Mouse (Mus musculus): Measurements from ENCODE around the gene Mst1. TPM values are rescaled to one million over a fixed set of nuclear protein-coding genes. Genes with fewer than 3 reads are reported as not detected.

Gene Mst1
- polyA plus RNA-seq, 1 experiment, result 6.2 TPM

DNA sequence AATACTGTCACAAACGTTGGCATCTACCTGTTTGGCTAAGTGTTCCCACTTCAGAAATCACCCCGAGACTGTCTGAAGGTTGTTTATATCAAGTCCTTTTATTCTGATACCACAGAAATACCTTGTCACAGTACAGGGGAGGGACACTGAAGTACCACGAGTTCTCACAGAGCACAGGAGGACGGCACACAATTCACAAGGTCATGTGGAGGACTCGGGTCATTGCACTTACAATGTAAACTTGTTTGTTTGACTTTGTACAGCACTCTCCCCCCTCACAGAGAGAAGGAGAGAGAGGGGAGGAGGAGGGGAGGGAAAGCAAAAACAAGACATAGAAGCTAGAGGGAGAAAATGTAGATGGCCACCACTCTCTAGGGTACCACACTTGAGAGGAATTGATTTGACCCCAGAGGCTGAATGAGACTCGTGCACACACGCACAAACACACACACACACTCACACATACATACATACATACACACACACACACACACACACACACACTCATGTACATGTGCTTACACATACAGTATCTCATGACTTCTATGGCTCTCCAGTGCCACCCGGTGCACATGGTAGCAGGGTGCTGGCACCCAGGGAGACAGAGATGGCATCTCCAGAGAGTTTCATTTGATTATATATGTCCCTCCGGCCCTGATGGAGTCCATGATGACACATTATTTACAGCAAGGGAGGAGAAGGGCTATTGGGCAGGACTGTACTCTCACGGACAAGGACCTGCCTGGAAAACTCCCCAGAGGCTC lies 15.9 kb downstream of the Mst1 start:
- DNase-seq (ENCODE audit: low spot score), result no peak

DNA sequence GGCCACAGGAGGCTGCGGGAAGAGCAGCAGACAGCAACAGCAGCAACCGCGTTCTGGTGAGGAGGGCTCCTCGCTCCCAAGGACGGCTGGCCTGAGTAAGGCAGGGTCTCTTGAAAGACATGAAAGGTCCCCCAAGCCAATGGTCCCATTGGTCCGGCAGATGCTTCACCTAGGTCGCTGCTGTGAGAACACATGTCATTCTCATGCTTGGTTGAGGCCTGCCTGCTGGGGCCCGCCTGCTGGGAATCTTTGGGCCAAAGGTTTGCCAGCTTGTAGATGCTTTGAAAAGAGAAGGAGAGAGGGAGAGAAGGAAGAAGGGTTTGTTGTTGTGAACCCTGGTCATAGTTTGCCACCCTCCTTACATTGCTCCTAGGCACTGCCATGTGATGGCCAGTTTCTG lies 19.4 kb downstream of the Mst1 start:
- no peak for DNase-seq (ENCODE audit: low spot score)

DNA sequence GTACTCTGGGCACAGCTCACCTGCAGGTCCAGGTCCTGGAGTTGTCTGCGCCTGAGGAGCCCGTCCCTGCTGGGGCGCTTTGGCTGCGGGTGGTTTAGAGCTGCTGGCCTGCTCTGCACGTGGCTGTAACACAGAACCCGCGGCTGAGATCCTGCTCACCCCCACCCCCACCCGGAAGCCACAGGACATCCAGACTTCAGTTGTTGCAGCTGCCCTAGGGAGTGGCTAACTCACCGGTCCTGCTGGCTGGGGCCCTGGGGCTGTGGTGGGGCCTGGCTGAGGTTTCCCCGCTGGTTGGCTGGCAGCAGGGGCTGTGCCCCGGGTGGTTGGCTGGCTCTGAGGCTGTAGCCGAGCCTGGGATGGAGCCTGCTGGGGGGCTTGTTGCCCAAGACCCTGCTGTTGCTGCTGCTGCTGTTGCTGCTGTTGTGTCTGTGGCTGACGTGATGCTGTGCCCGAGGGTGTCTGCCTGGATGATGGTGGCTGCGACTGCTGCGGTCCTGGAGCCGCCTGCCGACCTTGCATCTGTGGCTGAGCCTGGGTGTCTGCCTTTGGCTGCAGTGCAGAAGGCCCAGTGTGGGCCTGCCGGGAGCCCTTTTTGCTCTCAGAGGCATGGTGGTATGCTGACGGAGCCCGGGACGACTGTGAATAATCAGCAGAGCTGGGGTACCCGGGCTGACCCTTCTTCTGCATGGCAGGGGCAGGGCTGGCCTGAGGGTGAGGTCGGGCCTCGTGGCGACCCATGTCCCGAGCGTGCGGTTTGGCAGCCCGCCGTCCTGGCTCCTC lies 24.7 kb downstream of the Mst1 start:
- no peak for DNase-seq (ENCODE audit: low spot score)

DNA sequence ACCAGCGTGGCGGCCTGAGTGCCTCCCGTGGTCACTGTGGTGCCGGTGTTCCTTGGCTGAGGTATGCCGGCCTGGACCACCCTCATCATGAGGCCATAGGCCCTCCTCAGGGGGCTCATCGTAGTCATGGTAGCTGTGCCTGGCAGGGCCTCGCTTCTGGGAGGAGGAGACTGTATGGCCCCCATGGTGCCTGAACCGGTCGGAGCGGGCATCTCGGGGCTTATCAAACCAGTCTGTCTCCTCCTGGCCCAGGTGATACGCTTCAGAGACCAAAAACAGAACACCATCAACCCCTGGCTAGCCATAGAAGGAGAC lies 25.3 kb downstream of the Mst1 start:
- DNase-seq (ENCODE audit: low spot score), result no peak

DNA sequence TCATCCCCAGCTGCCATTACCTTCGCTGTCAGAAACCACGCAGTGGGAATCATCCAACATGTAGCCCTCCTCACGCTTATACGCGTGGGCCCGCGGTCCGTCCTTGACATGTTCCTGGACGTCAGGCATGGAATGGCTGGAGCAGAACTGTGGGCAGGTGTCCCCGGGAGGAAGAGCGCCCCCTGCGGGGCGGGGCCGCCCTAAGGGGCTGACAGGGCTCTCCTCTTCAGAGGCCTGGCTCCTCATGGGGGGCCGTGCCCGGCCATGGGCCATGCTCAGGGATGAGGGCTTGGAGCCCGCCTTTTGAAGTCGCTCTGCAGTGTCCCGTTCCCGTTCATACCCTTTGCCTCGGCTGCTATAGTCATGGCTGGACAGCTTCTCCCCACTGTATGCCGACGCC lies 25.9 kb downstream of the Mst1 start:
- DNase-seq (ENCODE audit: low spot score), result no peak

DNA sequence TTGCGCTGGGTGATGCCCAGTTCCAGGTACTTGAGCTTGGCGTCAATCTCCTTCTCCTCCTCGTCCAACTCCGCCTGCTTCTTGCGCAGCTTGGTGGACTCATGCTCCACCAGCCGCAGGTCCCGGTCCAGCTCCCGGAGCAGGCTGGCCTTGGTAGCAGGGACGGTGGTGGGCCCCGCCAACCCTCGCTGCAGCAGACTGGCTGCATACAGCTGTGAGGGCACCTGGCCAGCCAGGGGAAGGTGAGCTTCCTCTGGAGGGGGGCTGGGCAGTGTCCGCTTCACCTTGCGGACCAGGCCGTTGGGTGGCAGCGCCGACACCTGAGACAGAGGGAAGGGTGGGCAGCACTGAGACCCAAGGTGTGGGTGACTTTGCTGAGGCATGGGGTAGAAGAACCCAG lies 27.6 kb downstream of the Mst1 start:
- DNase-seq (ENCODE audit: low spot score), result no peak

DNA sequence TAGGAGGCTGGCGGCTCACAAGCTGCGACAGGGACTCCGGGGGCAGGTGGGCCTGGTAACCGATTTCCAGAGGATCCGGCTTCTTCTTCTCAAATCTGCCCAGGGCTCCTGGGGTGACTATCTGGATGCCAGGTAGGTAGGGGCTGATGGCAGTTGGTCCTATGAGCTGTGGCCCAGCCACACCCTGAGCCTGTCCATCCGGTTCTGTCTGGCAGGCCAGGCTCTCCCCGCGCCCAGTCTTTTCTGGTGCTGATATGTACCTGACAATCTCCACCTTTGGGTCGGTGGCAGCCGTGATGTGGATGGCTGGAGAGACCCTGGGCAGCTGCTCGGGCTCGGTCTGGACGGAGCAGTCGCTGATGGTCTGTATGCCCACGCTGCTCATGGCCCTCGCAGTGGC lies 29.9 kb downstream of the Mst1 start:
- no peak for DNase-seq (ENCODE audit: low spot score)

DNA sequence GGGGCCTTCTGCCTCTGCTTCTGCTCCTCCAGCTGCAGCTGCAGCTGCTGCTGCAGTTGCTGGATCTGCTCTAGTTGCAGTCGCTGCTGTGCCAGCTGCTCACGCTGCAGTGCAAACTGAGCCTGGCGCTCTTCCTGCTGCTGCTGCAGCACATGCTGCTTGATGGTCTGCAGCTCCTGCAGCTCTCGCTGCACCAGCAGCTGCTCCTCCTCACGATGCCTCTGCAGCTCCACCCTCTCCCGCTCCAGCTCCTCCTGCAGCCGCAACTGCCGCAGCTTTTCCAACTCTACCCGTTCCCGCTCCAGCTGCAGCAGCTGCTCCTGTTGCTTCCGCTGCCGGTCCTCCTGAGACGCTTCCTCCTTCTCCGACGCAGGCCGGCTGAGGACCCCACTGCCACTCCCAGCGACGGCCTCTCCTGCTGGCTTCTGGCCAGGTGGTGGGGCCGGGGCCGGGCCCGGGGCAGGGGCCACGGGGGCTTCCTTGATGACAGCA lies 30.9 kb downstream of the Mst1 start:
- no peak for DNase-seq (ENCODE audit: low spot score)

DNA sequence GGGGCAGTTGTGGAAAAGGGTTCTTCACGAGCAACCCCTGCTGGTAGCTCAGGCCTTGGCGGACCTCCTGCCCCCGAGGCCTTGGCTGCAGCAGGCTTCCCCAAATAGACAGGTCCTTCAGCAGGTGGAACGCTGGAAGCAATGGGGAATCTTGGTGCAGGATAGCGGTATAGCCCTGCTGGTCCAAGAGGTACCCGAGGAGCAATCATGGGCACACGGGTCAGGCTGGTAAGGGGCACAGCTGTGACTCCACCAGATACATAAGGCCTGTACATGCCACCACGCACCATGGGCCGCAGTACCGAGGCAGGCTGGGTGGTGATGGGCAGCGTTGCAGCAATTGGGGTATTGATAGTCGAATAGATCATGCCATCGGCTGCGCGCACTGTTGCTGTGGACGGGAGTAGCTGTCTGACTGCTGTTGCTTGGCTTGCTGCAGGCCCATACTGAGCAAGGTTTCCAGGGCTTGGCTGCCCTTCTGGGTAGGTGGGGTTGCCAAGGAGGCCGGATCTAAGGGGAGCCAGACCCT lies 31.4 kb downstream of the Mst1 start:
- DNase-seq (ENCODE audit: low spot score), result no peak

DNA sequence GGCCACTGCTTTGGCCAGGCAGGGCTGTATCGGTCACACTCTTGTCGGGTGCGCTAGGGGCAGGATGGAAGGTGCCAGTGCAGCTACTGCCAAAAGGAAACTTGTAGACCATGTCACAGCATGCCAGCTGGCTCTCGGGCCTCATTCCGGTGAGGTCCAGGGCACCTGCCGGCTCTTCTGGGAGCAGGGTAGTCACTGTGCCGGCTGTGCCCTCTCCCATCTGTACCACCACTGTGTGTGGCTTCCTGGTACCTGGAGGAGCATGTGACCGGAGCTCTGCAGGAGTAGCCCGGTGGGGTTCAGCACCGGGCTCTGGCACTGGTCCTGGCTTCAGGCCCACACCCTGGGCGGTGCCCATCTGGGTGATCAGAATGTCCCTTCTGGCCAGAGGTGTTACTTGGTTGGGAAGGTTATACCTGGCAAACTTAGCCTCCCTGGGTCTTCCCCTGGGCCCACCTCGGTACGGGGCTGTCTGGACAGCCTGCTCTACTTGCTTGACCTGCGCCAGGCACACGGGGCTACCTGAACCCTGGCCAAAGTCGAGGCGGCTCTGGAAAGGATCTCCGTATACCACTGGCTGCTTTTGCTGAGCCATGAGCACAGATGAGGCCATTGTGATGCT lies 32.6 kb downstream of the Mst1 start:
- no peak for DNase-seq (ENCODE audit: low spot score)

DNA sequence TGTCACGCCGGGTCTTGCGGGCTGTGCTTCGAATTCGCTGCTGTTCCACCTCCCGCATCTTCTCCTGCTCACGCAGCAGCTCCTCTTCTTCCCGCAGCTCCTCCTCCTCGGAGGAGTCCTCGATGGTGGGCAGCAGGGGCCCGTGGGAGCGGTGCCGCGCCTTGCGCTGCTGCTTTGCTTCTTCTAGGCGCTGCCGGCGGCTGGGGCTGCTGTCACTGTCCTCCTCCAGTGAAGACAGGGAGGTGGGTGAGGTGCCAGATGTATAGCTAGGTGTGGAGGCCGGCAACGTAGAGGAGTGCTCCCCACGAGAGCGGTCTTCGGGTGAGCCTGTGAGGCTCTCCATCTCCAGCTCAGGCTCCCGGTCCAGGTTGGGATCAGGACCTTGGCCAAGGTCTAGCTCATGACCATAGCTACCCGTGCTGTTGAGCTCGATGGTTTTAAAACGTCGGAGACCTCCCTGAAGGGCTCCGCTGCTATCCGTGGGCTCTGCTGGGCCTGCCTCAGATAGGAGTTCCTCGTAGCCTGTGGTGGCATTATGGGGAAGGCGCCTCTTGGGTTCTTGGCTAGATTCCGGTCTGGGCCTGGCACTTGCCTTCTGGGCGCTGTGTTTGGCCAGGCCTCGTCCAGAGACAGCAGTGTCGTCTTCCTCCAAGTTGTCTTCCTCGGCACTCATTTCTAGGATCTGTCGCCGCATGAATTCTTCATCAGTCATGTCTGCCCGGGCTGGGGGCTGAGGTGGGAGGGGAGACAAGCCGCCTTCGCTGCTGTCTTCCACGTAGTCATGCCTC lies 35.2 kb downstream of the Mst1 start:
- DNase-seq (ENCODE audit: low spot score), result no peak

DNA sequence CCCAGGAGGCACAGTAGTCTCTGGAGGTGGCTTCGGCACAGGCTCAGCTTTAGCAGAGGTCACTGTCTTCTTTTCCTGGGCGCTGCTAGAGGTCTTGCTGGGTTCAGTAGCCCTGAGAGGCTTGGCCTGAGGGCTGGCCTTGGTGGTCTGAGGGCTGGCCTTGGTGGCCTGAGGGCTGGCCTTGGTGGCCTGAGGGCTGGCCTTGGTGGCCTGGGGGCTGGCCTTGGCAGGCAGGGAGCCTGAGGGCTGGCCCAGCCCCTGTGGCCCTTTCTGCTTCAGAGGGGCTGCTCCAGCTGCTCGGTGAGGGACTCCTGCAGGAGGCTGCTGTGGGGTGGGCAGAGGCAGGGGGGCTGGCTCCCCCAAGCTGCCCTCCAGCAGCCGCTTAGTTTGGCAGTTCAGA lies 36.9 kb downstream of the Mst1 start:
- no peak for DNase-seq (ENCODE audit: low spot score)

DNA sequence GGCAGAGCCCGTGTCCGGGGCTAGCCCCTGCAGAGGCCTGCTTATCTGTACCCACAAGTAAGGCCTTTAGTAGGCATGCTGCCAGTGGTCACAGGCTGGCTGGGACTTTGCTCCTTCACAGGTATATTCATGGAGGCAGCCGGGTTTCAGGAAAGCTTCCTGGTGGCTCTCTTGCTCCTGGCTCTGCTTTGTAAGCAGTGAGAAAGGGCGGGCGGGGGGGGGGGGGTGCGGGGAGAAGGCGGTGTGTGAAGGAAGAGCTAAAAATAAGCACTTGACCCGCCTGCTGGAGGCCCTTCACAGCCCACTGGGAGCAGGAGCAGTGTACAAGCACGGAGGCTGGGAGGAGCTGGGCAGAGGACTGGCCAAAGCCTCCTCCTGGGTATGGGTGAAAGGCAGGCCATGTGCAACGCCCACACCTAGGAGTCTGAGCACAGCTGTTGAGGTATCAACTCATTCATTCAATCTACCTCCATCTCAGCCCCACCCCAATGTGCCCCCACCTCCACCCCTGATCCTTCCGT lies 39.7 kb downstream of the Mst1 start:
- no peak for DNase-seq (ENCODE audit: low spot score)

DNA sequence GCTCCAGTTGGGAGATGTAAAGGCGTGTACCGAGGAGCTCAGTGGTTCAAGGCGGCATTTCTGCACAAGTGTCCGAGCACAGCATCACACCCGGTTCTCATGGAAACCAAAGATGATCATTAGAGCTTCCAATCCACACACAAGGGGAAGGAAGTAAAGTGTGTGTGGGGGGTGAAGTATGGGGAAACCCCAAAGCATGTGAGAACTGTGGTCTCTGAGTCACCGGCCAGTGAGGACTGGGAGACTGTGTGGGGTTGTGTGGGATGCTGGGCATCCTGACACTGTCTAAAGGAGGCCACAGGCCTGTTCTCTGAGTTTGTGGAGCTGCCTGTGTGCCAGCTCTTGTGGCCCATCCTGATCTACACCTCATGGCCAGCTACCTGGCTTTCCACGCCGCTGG lies 40.4 kb downstream of the Mst1 start:
- DNase-seq (ENCODE audit: low spot score), result no peak

DNA sequence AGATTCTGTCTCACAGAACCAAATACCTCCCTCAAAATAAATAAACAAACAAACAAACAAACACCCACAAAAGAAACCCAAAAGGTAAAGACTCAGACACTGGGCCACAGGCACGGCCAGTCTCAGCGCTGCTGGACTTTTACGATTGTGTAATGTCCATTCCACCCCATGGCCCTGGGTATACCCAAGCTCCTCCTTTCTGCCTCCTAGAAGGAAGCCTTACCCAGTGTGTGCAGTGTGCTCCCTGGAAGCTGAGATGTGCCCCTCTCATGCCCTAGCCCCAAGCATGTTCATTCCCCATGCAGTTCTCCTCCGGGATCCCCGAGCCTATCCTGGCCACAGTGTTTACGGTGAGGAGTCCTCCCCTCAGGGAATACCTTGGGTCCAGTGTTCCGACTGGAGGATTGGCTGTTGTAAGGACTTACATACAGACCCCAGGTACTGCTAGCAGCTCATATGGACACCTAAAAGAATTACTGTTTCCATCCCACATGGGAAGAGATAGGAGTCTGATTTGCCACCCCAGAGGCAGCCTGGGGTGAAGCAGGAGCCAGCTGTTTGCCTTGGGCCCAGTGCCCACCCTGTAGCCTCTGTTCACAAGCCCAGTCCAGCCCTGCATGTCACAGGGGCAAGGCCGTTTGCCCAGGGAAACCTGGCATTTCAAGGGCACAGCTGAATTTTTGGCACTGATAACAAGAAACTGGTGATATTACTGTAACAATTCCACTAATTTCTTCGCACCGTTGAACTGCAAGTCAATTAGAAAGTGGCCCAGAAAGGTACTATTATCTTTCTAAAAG lies 41.1 kb downstream of the Mst1 start:
- no peak for DNase-seq (ENCODE audit: low spot score)

DNA sequence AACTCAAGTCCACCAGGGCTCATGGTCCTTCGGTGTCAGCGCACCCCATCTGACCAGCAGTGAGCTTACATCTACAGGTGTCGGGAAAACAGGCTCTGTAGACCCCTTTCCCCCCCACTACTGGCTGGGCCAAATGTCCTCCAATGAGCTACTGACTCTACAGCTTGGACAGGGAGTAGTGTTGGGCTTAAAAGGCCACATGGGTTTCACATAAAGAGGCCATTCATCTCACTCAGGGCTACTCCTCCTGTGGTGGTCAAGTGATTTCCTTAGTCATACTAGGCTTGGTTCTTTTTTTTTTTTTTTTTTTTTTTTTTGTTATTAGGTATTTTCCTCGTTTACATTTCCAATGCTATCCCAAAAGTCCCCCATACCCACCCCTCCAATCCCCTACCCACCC lies 43.7 kb downstream of the Mst1 start:
- DNase-seq (ENCODE audit: low spot score), result no peak

DNA sequence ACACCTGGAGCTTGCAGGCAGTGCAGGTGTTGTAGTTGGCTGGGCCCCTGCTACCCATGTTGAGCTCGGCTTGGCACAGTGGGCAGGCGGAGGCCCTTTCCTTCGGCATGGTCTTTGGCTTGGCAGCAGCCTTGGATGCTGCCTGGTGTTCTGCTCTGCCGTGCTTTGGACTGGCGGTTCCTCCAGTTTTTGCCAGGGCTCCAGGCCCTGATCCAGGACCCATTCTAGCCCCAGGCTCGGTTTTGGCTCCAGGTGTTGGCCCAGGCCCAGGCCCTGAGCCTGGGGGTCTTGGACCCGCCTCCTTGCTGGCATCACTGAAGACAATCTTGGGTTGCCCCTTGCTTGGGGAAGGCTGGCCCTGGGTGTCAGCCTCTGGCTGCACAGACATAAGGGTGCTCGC lies 45.5 kb downstream of the Mst1 start:
- DNase-seq (ENCODE audit: low spot score), result no peak

DNA sequence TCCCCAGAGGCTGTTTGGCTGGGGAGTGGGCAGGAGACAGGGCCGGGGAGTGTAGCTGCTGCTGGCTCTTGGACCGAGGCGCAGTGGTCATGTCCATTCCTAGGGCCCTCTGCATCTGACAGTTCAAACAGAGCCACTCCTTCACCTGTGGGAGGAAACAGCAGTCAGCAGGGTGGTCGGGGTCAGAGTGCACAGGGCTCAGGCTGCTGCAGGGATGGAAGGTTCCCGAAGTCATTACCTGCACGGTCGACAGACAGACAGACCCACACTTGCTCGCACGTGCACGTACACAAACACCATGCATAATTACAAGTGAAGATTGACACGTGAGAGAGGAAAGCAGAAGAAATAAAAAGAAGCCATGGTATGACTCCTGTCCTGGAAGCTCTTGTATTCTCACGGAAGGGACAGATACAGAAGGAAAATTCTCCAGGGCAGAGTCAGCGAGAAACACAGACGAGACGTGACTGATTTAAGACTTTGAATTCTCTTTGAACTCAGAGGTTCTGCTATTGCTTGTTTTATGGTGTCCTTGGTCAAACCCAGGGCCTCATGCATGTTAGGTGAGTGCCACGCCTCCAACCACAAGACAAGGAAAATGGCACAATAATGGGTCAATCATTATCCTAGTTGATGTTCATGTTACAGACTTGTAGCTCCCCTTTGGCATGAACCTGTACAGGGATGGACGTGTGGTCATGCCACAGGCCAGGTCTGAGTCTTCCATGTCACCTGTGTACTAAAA lies 46.4 kb downstream of the Mst1 start:
- DNase-seq (ENCODE audit: low spot score), result no peak

DNA sequence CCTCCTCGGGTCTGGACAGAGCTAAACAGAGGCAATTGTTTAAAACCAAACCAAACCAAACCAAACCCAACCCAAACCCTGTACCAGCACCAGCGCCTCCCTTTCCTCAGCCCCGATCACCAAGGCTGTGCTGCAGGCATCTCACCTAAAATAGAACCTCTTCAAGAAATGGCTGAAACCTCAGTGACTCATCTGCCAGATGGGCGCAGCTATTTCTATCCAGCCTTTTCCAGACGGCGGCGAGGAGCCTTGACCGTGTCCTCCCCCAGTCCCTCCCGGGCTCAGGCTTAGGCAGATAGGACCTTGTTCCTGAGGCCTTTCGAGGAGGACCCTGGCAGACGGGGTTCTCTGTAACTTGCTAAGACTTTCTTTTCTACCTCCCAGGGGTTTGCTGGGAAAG lies 48.0 kb downstream of the Mst1 start:
- no peak for DNase-seq (ENCODE audit: low spot score)

Measured in urinary bladder, adult 2 months (tissue).